Mouse (Mus musculus) heart, embryonic 14.5 days (tissue): ENCODE data around the gene Setdb2. TPM values are rescaled to one million over a fixed set of nuclear protein-coding genes. Genes with fewer than 3 reads are reported as not detected.

Experiments used
- ATAC-seq: fragments of 200-750 bp; cut with Nextera tagmentation; 2 replicates; pipeline ENCODE4 v1.8.0; 2017; ENCODE audit warnings: low read depth, moderate TSS enrichment; ENCODE audit not compliant: insufficient number of reproducible peaks, insufficient read depth, low FRiP score
- H3K27ac ChIP-seq, 2 experiments: fragments of 200-500 bp in 1 of 2; fragments of 300-500 bp in 1 of 2; sonication (generic) in 1 of 2; replicated peaks in 1 of 2; 2 replicates each; pipeline ENCODE4 v1.5.1; 2012 to 2014; ENCODE audit warnings: low read depth in 2 of 2, low read length in 2 of 2, control low read depth in 1 of 2, mild to moderate bottlenecking in 1 of 2, mixed read lengths in 1 of 2; ENCODE audit not compliant: control insufficient read depth in 1 of 2, insufficient read depth in 1 of 2
- H3K27me3 ChIP-seq: fragments of 300-500 bp; sonication (generic); 2 replicates; pipeline ENCODE4 v1.6.1; 2014; ENCODE audit warnings: mild to moderate bottlenecking, low read length, control low read depth; ENCODE audit not compliant: control insufficient read depth, insufficient read depth
- H3K36me3 ChIP-seq: fragments of 300-500 bp; sonication (generic); 2 replicates; pipeline ENCODE4 v1.6.1; 2014; ENCODE audit warnings: mild to moderate bottlenecking, control low read depth, low read length, mixed read lengths; ENCODE audit not compliant: control insufficient read depth, insufficient read depth
- H3K4me1 ChIP-seq, 2 experiments: fragments of 200-500 bp in 1 of 2; fragments of 300-500 bp in 1 of 2; sonication (generic) in 1 of 2; 2 replicates each; pipeline ENCODE4 v1.6.1; 2012 to 2014; ENCODE audit warnings: low read length in 2 of 2, control low read depth in 1 of 2, mixed read lengths in 1 of 2; ENCODE audit not compliant: control insufficient read depth in 2 of 2, insufficient read depth in 2 of 2
- H3K4me2 ChIP-seq: fragments of 300-500 bp; sonication (generic); 2 replicates; pipeline ENCODE4 v1.6.1; 2014; ENCODE audit warnings: mild to moderate bottlenecking, low read length
- H3K4me3 ChIP-seq, 2 experiments: fragments of 200-500 bp in 1 of 2; fragments of 300-500 bp in 1 of 2; sonication (generic) in 1 of 2; 2 replicates each; pipeline ENCODE4 v1.5.1; 2012 to 2014; ENCODE audit warnings: low read length in 2 of 2, mild to moderate bottlenecking in 2 of 2, control low read depth in 1 of 2, low read depth in 1 of 2, moderate library complexity in 1 of 2; ENCODE audit not compliant: control insufficient read depth in 1 of 2, insufficient read depth in 1 of 2
- H3K9ac ChIP-seq: fragments of 300-500 bp; sonication (generic); 2 replicates; pipeline ENCODE4 v1.6.1; 2014; ENCODE audit warnings: mild to moderate bottlenecking, low read length
- H3K9me3 ChIP-seq: fragments of 300-500 bp; sonication (generic); 2 replicates; pipeline ENCODE4 v1.6.1; 2016; ENCODE audit warnings: low read length, control low read depth; ENCODE audit not compliant: control insufficient read depth
- WGBS: fragments of 180-500 bp; shearing (Covaris S2); extraction: QIAGEN DNeasy Blood & Tissue Kit; methylation state at CpG from one replicate; pipeline ENCODE4 v1.1.7; 2014; 5-methylcytosine and 5-hydroxymethylcytosine counted together
- polyA plus RNA-seq: library from polyadenylated mRNA; unstranded; fragments of >200 nt; fragmentation: Nextera tagmentation; extraction: Ambion mirVana; gene quantifications from 2 replicates; pipeline ENCODE4 v1.2.1, GENCODE M21; 2014

Gene Setdb2
- polyA plus RNA-seq, 1 experiment from 2014 or later: 8.3 TPM

GRCm38 (mm10) chr14:59445421-59445820 lies 4.7 kb upstream of the Setdb2 start:
- H3K4me2 ChIP-seq: no peak overlapping the region
- no peaks in the 10 kb centered on the region for H3K27me3 ChIP-seq
- H3K4me3 ChIP-seq: no peak overlapping the region
- H3K36me3 ChIP-seq: no peaks in the 10 kb centered on the region
- peaks cover 0 to 7% of the 10 kb centered on the region in 2 experiments; a peak in 2 of 4 replicates for H3K4me1 ChIP-seq
- no peak for ATAC-seq
- no peak overlapping the region for H3K27ac ChIP-seq
- no peak overlapping the region for H3K9ac ChIP-seq
- 84% methylated on average over 1 of the region's 1 CpGs for WGBS
- peaks cover 2% of the 10 kb centered on the region; the same call in 1 of the 2 replicates for H3K9me3 ChIP-seq

DNA sequence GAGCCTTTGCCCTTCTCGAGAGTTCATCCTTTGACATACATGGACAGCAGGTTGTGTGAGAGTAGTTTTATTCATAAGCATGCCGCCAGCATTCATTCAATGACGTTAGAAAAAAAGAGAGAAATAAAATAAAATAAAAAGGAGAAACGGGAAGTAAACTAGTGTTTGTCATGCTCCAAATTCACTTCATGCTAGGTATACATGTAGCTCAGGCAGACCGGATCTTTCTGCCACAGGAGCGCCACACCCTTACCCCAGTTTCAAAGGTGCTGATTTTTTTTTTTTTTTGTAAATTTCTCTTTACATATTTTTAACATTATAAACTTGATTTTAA lies 755 bp upstream of the Setdb2 start:
- WGBS: 12% methylated on average over 6 of the region's 6 CpGs
- Histone ChIP-seq H3K9me3 (no peaks in the 10 kb centered on the region), H3K9ac (peak overlapping the region; percentile 88)

DNA sequence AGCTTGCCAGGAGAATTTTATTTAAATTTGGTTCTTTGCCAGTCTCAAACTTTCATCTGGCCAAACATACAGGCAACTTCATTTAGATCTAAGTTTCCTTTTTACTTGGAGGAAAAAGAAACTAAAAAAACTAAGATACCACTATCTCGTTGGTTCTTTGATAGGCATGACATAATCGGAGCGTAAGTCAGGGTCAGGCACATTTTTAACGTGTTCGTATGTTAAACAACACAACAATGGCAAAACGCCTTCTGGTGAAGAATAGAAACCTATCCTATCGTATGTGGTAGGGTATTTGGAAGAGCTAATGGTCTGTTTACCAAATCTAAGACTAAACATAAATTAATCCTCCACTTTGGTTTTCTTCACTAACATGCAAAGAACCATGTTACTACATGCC lies 645 bp downstream of the Setdb2 start:
- Histone ChIP-seq H3K27me3 (no peaks in the 10 kb centered on the region), H3K9ac (peak overlapping the region; percentile 88), H3K4me1 (peaks cover 0 to 7% of the 10 kb centered on the region in 2 experiments; a peak in 2 of 4 replicates), H3K36me3 (no peaks in the 10 kb centered on the region), H3K27ac (no peak overlapping the region), H3K4me3 (peak overlapping the region; percentile 84 to 98), H3K4me2 (peak overlapping the region; percentile 92), H3K9me3 (no peaks in the 10 kb centered on the region)
- ATAC-seq: no peak
- WGBS: 12% methylated on average over 7 of the region's 7 CpGs

More for the DNA sequence above, 755 bp upstream of the Setdb2 start:
- Histone ChIP-seq H3K27ac (peak overlapping the region; percentile 90 to 92), H3K36me3 (no peaks in the 10 kb centered on the region), H3K27me3 (no peaks in the 10 kb centered on the region), H3K4me3 (peak overlapping the region; percentile 84 to 98), H3K4me2 (peak overlapping the region; percentile 92), H3K4me1 (peaks cover 0 to 7% of the 10 kb centered on the region in 2 experiments; a peak in 2 of 4 replicates)
- no peak for ATAC-seq

DNA sequence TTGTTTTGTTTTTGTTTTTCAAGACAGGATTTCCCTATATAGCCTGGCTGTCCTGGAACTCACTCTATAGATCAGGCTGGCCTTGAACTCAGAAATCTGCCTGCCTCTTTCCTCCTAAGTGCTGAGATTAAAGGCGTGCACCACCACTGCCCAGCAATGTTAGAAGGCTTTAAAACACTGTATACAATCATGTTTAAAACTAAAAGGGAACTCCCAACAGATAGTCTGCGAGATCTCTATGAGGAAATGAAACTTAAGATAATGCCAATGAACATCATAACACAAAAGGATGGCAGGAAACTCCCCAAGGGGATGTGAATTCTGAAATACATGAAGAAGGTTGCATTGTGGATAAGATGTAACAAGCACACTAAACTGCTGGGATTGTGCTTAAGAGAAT lies 2.2 kb downstream of the Setdb2 start:
- H3K9ac ChIP-seq: no peak overlapping the region
- 77% methylated on average over 2 of the region's 2 CpGs for WGBS
- peaks cover 0 to 7% of the 10 kb centered on the region in 2 experiments; a peak in 2 of 4 replicates for H3K4me1 ChIP-seq
- H3K9me3 ChIP-seq: no peaks in the 10 kb centered on the region
- no peak overlapping the region for H3K4me2 ChIP-seq
- no peak overlapping the region for H3K27ac ChIP-seq
- no peak for ATAC-seq
- H3K27me3 ChIP-seq: no peaks in the 10 kb centered on the region
- no peaks in the 10 kb centered on the region for H3K36me3 ChIP-seq
- no peak overlapping the region for H3K4me3 ChIP-seq

- WGBS: 90% methylated on average over 3 of the region's 3 CpGs
- no peak overlapping the region for H3K4me2 ChIP-seq
- no peaks in the 10 kb centered on the region for H3K36me3 ChIP-seq
- H3K4me3 ChIP-seq: no peak overlapping the region
- H3K27ac ChIP-seq: no peak overlapping the region
- H3K27me3 ChIP-seq: no peaks in the 10 kb centered on the region
- peaks cover 0 to 7% of the 10 kb centered on the region in 2 experiments; a peak in 2 of 4 replicates for H3K4me1 ChIP-seq
- no peak overlapping the region for H3K9ac ChIP-seq
- H3K9me3 ChIP-seq: no peaks in the 10 kb centered on the region
- ATAC-seq: no peak
Measured at GRCm38 (mm10) chr14:59437398-59437797, 3.3 kb downstream of the Setdb2 start.

DNA sequence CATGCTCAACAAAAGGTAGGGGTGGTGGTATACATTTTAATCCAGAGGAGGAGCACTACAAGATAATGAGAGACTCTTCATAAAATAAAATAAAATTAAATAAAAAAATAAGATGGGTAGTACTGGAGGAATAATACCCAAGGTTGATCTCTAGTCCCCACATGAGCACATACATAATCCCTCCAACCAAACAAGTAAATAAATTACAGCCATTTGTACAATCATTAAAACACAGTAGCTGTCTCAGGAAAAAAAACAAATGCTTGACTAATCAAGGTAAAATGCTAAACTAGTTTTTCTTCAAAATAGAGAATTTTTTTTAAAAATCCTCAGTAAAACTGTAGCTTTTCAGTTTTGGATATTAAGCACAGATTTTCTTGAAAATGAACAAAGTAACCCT lies 5.5 kb downstream of the Setdb2 start:
- ATAC-seq: no peak
- H3K27ac ChIP-seq: no peak overlapping the region
- no peaks in the 10 kb centered on the region for H3K27me3 ChIP-seq
- no peak overlapping the region for H3K4me3 ChIP-seq
- no peaks in the 10 kb centered on the region for H3K9me3 ChIP-seq
- H3K9ac ChIP-seq: no peak overlapping the region
- H3K36me3 ChIP-seq: no peaks in the 10 kb centered on the region
- H3K4me2 ChIP-seq: no peak overlapping the region
- peaks cover 0 to 7% of the 10 kb centered on the region in 2 experiments; a peak in 2 of 4 replicates for H3K4me1 ChIP-seq

- Histone ChIP-seq H3K4me2 (no peak overlapping the region), H3K9ac (no peak overlapping the region), H3K36me3 (no peaks in the 10 kb centered on the region), H3K27me3 (no peaks in the 10 kb centered on the region), H3K4me3 (no peak overlapping the region), H3K4me1 (no peaks in the 10 kb centered on the region), H3K27ac (no peak overlapping the region), H3K9me3 (no peaks in the 10 kb centered on the region)
- 54% methylated on average over 2 of the region's 2 CpGs for WGBS
- no peak for ATAC-seq
Measured at GRCm38 (mm10) chr14:59433902-59434301, 6.8 kb downstream of the Setdb2 start.

DNA sequence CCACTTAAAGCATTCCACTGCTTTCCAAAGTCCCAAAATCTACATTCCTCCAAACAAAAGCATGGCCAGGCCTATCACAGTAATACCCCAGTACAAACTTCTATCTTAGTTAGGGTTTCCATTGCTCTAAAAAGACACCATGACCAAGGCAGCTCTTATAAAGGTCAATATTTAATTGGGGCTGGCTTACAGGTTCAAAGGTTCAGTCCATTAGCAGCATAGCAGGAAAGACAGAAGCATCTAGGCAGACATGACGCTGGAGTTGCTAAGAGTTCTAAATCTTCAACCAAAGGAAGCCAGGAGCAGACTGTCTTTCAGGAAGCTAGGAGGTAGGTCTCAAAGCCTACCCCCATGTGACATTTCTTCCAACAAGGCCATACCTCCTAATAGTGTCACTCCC lies 10.1 kb downstream of the Setdb2 start:
- H3K4me1 ChIP-seq: no peaks in the 10 kb centered on the region
- H3K36me3 ChIP-seq: no peaks in the 10 kb centered on the region
- ATAC-seq: no peak
- H3K9me3 ChIP-seq: no peaks in the 10 kb centered on the region
- no peak overlapping the region for H3K9ac ChIP-seq
- WGBS: 88% methylated on average over 1 of the region's 1 CpGs
- H3K27ac ChIP-seq: no peak overlapping the region
- no peaks in the 10 kb centered on the region for H3K27me3 ChIP-seq
- no peak overlapping the region for H3K4me2 ChIP-seq
- H3K4me3 ChIP-seq: no peak overlapping the region
